Mouse (Mus musculus) common myeloid progenitor, adult 5-6 weeks (primary cell): ENCODE results near the gene Tmem185b. TPM values are rescaled to one million over a fixed set of nuclear protein-coding genes. Genes with fewer than 3 reads are reported as not detected.

Source experiments
- total RNA-seq: library from RNA; stranded (forward); fragments of 200-1000, 187-1606 nt; gene quantifications from 2 replicates; pipeline ENCODE4 v1.2.3, GENCODE M21; 2017

Gene Tmem185b
- total RNA-seq, 1 experiment from 2014 or later = 16.0 TPM

Other genes starting within 250 kb of the Tmem185b start
- not detected in 2 replicates for gene Inhbb, start 103.9 kb upstream of the Tmem185b start, total RNA-seq
- 8.1 and 8.8 TPM in 2 replicates for gene Ralb, start 21.4 kb upstream of the Tmem185b start, total RNA-seq
- 2.1 and 7.8 TPM in 2 replicates for gene Epb41l5, start 122.8 kb downstream of the Tmem185b start, total RNA-seq